Mouse (Mus musculus): Measurements from ENCODE around the gene Snph. TPM values are rescaled to one million over a fixed set of nuclear protein-coding genes. Genes with fewer than 3 reads are reported as not detected.
"Not testable (repeated sequence)": the region's sequence is repeated elsewhere in the genome, so short reads cannot be mapped to it uniquely, and the experiment has no call there.

Gene Snph
- polyA plus RNA-seq, 1 experiment from 2014 or later = 0.36 TPM

DNA sequence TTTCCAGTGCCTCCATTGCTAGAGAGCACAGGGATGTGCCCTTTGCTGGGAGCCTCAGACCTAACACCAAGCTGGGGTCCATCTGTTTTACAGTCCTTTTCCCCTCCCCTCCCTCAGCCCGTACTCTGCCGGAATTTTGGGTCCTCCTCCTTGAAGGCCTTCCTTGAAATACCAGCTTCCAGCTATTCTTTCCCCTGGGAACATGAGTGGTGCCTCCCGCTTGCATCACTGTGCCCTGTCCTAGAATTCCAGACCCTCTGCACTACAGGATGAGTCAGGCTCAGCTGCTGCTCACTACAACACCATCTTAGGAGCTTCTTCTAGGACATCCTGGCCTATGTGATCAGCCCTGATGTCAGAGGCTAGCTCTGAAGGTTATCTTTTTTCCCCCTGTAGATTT, 8.6 kb downstream of the Snph start:
- no peaks in the 10 kb centered on the region for H3K27me3 ChIP-seq (ENCODE audit: insufficient read depth, low read length)
- H3K27ac ChIP-seq (ENCODE audit: low read depth) = no peak overlapping the region
- no peak overlapping the region for H3K4me3 ChIP-seq (ENCODE audit: low read depth, low read length)
- H3K9me3 ChIP-seq (ENCODE audit: low read depth, low read length) = no peaks in the 10 kb centered on the region
- H3K4me2 ChIP-seq = no peak overlapping the region
- ATAC-seq (ENCODE audit: insufficient read depth) (no peak), DNase-seq (no peak)
- H3K36me3 ChIP-seq (ENCODE audit: insufficient read depth) = no peaks in the 10 kb centered on the region
- no peak for TF ChIP-seq CTCF (IDR thresholded peaks at IDR 0.05; ENCODE audit: low read depth)
- H3K4me1 ChIP-seq (ENCODE audit: insufficient read depth) = no peaks in the 10 kb centered on the region
- WGBS = 52% methylated on average over 3 of the region's 3 CpGs
- no peak overlapping the region for H3K9ac ChIP-seq

DNA sequence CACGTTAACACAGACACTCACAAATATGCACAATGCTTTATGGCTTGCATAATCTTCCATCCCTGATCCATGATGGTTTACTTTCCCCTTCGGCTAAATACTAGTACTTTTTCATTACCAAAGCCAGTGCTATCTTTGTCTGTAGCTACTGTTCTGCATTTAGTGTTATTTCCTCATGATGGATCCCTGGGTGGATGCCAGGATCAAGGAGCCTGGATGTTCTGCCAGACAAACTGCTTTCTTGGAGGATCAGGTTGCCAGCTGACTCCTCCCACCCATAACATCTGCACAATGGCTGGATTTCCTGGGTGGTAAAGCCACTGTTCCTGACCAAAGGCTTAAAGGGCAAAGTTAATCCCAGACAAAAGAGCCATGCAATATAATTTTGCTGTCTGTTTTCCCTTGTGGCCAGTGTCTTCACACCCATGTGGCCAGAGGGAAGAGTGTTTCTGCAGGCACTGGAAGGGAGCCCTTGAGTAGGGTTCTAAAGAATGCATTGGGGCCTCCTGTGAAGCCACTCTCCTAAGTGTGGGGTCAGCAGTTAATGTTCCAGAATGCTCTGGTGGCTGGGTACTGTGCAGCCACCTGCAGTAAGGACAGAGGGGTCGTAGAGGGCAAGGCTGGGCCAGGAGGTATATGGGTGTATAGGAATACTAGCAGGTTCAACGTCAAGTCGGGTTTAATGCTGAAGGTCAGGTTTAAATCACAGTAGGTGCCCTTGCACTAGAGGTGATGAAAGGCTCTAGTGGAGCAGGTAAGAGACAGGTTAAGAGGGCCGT, 15.7 kb downstream of the Snph start:
- ATAC-seq (ENCODE audit: insufficient read depth) = peak; percentile 30; the same call in 1 of the 2 replicates
- no peak for TF ChIP-seq CTCF (IDR thresholded peaks at IDR 0.05; ENCODE audit: low read depth)

DNA sequence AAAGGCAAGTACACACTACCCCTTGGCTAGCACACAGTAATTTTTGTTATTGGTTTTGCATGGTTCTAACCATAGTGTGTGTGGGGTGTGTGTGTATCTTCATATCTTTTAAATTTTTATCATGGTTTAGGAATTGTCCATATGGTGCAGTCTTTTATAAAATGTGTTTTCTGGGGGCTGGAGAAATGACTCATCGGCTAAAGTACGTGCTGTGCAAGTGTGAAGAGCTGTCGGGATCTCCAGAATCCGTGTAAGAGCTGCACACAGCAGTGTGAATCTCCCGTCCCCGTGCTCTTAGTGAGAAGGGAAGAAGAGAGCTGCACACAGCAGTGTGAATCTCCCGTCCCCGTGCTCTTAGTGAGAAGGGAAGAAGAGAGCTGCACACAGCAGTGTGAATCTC, 16.6 kb downstream of the Snph start:
- not testable (repeated sequence) for H3K4me3 ChIP-seq (ENCODE audit: low read depth, low read length); H3K4me2 ChIP-seq; H3K27ac ChIP-seq (ENCODE audit: low read depth); H3K36me3 ChIP-seq (ENCODE audit: insufficient read depth); H3K9ac ChIP-seq; DNase-seq; H3K4me1 ChIP-seq (ENCODE audit: insufficient read depth); H3K9me3 ChIP-seq (ENCODE audit: low read depth, low read length); H3K27me3 ChIP-seq (ENCODE audit: insufficient read depth, low read length); ATAC-seq (ENCODE audit: insufficient read depth)
- WGBS = 77% methylated on average over 6 of the region's 8 CpGs

More for the DNA sequence above, 15.7 kb downstream of the Snph start:
- no peak for DNase-seq
- Histone ChIP-seq H3K4me2 (no peak overlapping the region), H3K4me3 (ENCODE audit: low read depth, low read length) (no peak overlapping the region), H3K9ac (no peak overlapping the region), H3K27ac (ENCODE audit: low read depth) (no peak overlapping the region), H3K36me3 (ENCODE audit: insufficient read depth) (no peaks in the 10 kb centered on the region), H3K27me3 (ENCODE audit: insufficient read depth, low read length) (no peaks in the 10 kb centered on the region), H3K9me3 (ENCODE audit: low read depth, low read length) (no peaks in the 10 kb centered on the region), H3K4me1 (ENCODE audit: insufficient read depth) (0 out of 2 replicates have a peak, but pooled peaks cover 4% of the 10 kb centered on the region)
- 61% methylated on average over 6 of the region's 6 CpGs for WGBS

GRCm38 (mm10) chr2:151609974-151610373, 22.4 kb downstream of the Snph start:
- Histone ChIP-seq H3K9ac (no peak overlapping the region), H3K4me3 (ENCODE audit: low read depth, low read length) (no peak overlapping the region), H3K4me2 (no peak overlapping the region), H3K27ac (ENCODE audit: low read depth) (0 out of 2 replicates have a peak overlapping the region, but pooled peaks have one; percentile 31), H3K4me1 (ENCODE audit: insufficient read depth) (peaks cover 8% of the 10 kb centered on the region), H3K36me3 (ENCODE audit: insufficient read depth) (no peaks in the 10 kb centered on the region), H3K9me3 (ENCODE audit: low read depth, low read length) (no peaks in the 10 kb centered on the region), H3K27me3 (ENCODE audit: insufficient read depth, low read length) (no peaks in the 10 kb centered on the region)
- no peak for TF ChIP-seq CTCF (IDR thresholded peaks at IDR 0.05; ENCODE audit: low read depth)
- DNase-seq (peak; percentile 55), ATAC-seq (ENCODE audit: insufficient read depth) (peak; percentile 10; the same call in 1 of the 2 replicates)
- 16% methylated on average over 3 of the region's 3 CpGs for WGBS

DNA sequence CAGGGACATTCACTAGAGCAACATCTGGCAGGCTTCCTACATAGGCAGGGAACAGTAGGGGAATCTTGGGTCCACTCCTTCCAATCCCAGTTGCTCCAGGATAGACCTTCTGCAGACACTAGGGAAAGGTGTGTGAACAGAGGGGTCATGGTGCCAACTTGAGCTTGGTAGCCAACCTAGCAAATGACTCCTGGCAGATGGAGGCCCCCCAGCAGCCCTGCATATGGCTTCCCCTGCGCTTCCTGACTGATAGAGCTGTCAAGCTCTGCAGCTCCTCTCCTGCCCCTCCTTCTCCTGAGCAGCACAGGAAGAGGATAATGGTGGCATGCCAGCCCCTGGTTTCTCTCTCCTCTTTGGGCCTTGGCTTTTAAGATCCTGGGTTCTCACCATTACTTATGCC, 24.0 kb downstream of the Snph start:
- WGBS = 68% methylated on average over 1 of the region's 1 CpGs

GRCm38 (mm10) chr2:151605437-151605987, 26.9 kb downstream of the Snph start:
- 34% methylated on average over 11 of the region's 11 CpGs for WGBS
- Histone ChIP-seq H3K4me2 (0 out of 2 replicates have a peak overlapping the region, but pooled peaks have one; percentile 25), H3K4me3 (ENCODE audit: low read depth, low read length) (no peak overlapping the region), H3K36me3 (ENCODE audit: insufficient read depth) (no peaks in the 10 kb centered on the region), H3K9me3 (ENCODE audit: low read depth, low read length) (no peaks in the 10 kb centered on the region), H3K27me3 (ENCODE audit: insufficient read depth, low read length) (no peaks in the 10 kb centered on the region), H3K4me1 (ENCODE audit: insufficient read depth) (peaks cover 8% of the 10 kb centered on the region), H3K9ac (peak overlapping the region; percentile 9; the same call in 1 of the 2 replicates), H3K27ac (ENCODE audit: low read depth) (peak overlapping the region; percentile 70)
- ATAC-seq (ENCODE audit: insufficient read depth) = peak; percentile 90
- DNase-seq = peak; percentile 76
- no peak for TF ChIP-seq CTCF (IDR thresholded peaks at IDR 0.05; ENCODE audit: low read depth)

More for the DNA sequence above, 24.0 kb downstream of the Snph start:
- Histone ChIP-seq H3K36me3 (ENCODE audit: insufficient read depth) (no peaks in the 10 kb centered on the region), H3K4me2 (no peak overlapping the region), H3K27me3 (ENCODE audit: insufficient read depth, low read length) (no peaks in the 10 kb centered on the region), H3K4me3 (ENCODE audit: low read depth, low read length) (no peak overlapping the region), H3K4me1 (ENCODE audit: insufficient read depth) (peaks cover 8% of the 10 kb centered on the region), H3K27ac (ENCODE audit: low read depth) (no peak overlapping the region), H3K9ac (no peak overlapping the region), H3K9me3 (ENCODE audit: low read depth, low read length) (no peaks in the 10 kb centered on the region)
- no peak for DNase-seq
- TF ChIP-seq CTCF (IDR thresholded peaks at IDR 0.05; ENCODE audit: low read depth) = no peak
- ATAC-seq (ENCODE audit: insufficient read depth) = no peak

DNA sequence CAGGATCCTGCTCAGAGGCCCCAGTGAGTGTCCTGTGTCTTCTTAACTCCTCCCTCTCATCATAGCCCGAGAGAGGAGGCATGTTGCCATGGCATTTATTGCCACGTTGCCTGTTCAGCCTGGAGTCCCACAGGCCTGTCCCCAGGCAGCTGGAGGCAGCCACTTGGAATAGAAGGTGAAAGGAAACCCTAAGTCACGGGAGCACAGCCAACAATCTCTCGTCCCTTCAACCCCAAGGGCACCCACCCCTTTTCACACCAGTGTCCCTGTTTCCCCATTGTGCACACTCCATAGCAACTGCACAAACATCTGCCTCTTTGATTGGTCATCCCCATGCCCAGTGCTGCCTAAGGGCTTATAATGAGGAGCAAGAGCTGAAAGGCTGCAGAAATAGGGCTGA, 28.8 kb downstream of the Snph start:
- no peak for TF ChIP-seq CTCF (IDR thresholded peaks at IDR 0.05; ENCODE audit: low read depth)
- ATAC-seq (ENCODE audit: insufficient read depth) = peak; percentile 8; the same call in 1 of the 2 replicates
- Histone ChIP-seq H3K4me1 (ENCODE audit: insufficient read depth) (peaks cover 8% of the 10 kb centered on the region), H3K9me3 (ENCODE audit: low read depth, low read length) (no peaks in the 10 kb centered on the region), H3K27me3 (ENCODE audit: insufficient read depth, low read length) (no peaks in the 10 kb centered on the region), H3K9ac (no peak overlapping the region), H3K36me3 (ENCODE audit: insufficient read depth) (no peaks in the 10 kb centered on the region), H3K4me2 (no peak overlapping the region), H3K27ac (ENCODE audit: low read depth) (peak overlapping the region; percentile 63), H3K4me3 (ENCODE audit: low read depth, low read length) (no peak overlapping the region)
- DNase-seq = no peak
- WGBS = 32% methylated on average over 4 of the region's 4 CpGs

All from lung, embryonic 14.5 days (tissue).